Mouse (Mus musculus): ENCODE measurements at regions not wholly inside any gene's neighbourhood (a gene's known extent, or its start where the extent isn't known, plus 50 kb on each side); places are given as distances from the start of the nearest gene placed in this dataset.

GRCm38 (mm10) chr10:126257171-126257570 is 291.2 kb downstream of the Lrig3 start:
- WGBS = 45% methylated on average over 8 of the region's 8 CpGs
- Histone ChIP-seq H3K4me1 (ENCODE audit: control insufficient read depth, insufficient read depth, low read length) (no peaks in the 10 kb centered on the region), H3K27ac (ENCODE audit: insufficient read depth, low read length) (no peak overlapping the region), H3K27me3 (ENCODE audit: control insufficient read depth, insufficient read depth, low read length) (no peaks in the 10 kb centered on the region), H3K4me3 (replicated peaks; ENCODE audit: insufficient read depth, low read depth, low read length) (no peak overlapping the region)
- no peak for DNase-seq
- no peak for TF ChIP-seq POLR2A (IDR thresholded peaks at IDR 0.05; ENCODE audit: borderline replicate concordance, insufficient read depth, low read length)
- TF ChIP-seq CTCF (IDR thresholded peaks at IDR 0.05; ENCODE audit: borderline replicate concordance, insufficient read depth, low read depth, low read length) = no peak

- Histone ChIP-seq H3K27ac (ENCODE audit: insufficient read depth, low read length) (no peak overlapping the region), H3K4me1 (ENCODE audit: control insufficient read depth, insufficient read depth, low read length) (no peaks in the 10 kb centered on the region), H3K4me3 (replicated peaks; ENCODE audit: insufficient read depth, low read depth, low read length) (no peak overlapping the region), H3K27me3 (ENCODE audit: control insufficient read depth, insufficient read depth, low read length) (no peaks in the 10 kb centered on the region)
- TF ChIP-seq POLR2A (IDR thresholded peaks at IDR 0.05; ENCODE audit: borderline replicate concordance, insufficient read depth, low read length) (no peak), CTCF (IDR thresholded peaks at IDR 0.05; ENCODE audit: borderline replicate concordance, insufficient read depth, low read depth, low read length) (no peak)
- 79% methylated on average over 4 of the region's 4 CpGs for WGBS
- DNase-seq = no peak
These were observed 288.2 kb downstream of the Lrig3 start for GRCm38 (mm10) chr10:126254198-126254597.

- TF ChIP-seq CTCF (IDR thresholded peaks at IDR 0.05; ENCODE audit: borderline replicate concordance, insufficient read depth, low read depth, low read length) (no peak), POLR2A (IDR thresholded peaks at IDR 0.05; ENCODE audit: borderline replicate concordance, insufficient read depth, low read length) (no peak)
- H3K4me1 ChIP-seq (ENCODE audit: control insufficient read depth, insufficient read depth, low read length) = no peaks in the 10 kb centered on the region
- WGBS = 66% methylated on average over 12 of the region's 12 CpGs
- no peak overlapping the region for H3K4me3 ChIP-seq (replicated peaks; ENCODE audit: insufficient read depth, low read depth, low read length)
- no peak overlapping the region for H3K27ac ChIP-seq (ENCODE audit: insufficient read depth, low read length)
- no peak for DNase-seq
- no peaks in the 10 kb centered on the region for H3K27me3 ChIP-seq (ENCODE audit: control insufficient read depth, insufficient read depth, low read length)
These were observed 283.2 kb downstream of the Lrig3 start for GRCm38 (mm10) chr10:126249176-126249575.

- no peak for DNase-seq
- no peak overlapping the region for H3K27ac ChIP-seq (ENCODE audit: insufficient read depth, low read length)
- TF ChIP-seq POLR2A (IDR thresholded peaks at IDR 0.05; ENCODE audit: borderline replicate concordance, insufficient read depth, low read length) (no peak), CTCF (IDR thresholded peaks at IDR 0.05; ENCODE audit: borderline replicate concordance, insufficient read depth, low read depth, low read length) (no peak)
- no peaks in the 10 kb centered on the region for H3K4me1 ChIP-seq (ENCODE audit: control insufficient read depth, insufficient read depth, low read length)
- 64% methylated on average over 7 of the region's 7 CpGs for WGBS
- H3K4me3 ChIP-seq (replicated peaks; ENCODE audit: insufficient read depth, low read depth, low read length) = no peak overlapping the region
- no peaks in the 10 kb centered on the region for H3K27me3 ChIP-seq (ENCODE audit: control insufficient read depth, insufficient read depth, low read length)
These were observed 277.1 kb downstream of the Lrig3 start for GRCm38 (mm10) chr10:126243051-126243450.

- H3K27me3 ChIP-seq (ENCODE audit: control insufficient read depth, insufficient read depth, low read length) = no peaks in the 10 kb centered on the region
- no peak overlapping the region for H3K27ac ChIP-seq (ENCODE audit: insufficient read depth, low read length)
- no peak for TF ChIP-seq CTCF (IDR thresholded peaks at IDR 0.05; ENCODE audit: borderline replicate concordance, insufficient read depth, low read depth, low read length)
- TF ChIP-seq POLR2A (IDR thresholded peaks at IDR 0.05; ENCODE audit: borderline replicate concordance, insufficient read depth, low read length) = no peak
- H3K4me1 ChIP-seq (ENCODE audit: control insufficient read depth, insufficient read depth, low read length) = no peaks in the 10 kb centered on the region
- 55% methylated on average over 4 of the region's 4 CpGs for WGBS
- H3K4me3 ChIP-seq (replicated peaks; ENCODE audit: insufficient read depth, low read depth, low read length) = no peak overlapping the region
- DNase-seq = no peak
These were observed 273.6 kb downstream of the Lrig3 start for GRCm38 (mm10) chr10:126239536-126239935.

Measured in cerebellum, adult 2 months (tissue).